Mouse (Mus musculus): ENCODE data around the gene Gm21762. TPM values are rescaled to one million over a fixed set of nuclear protein-coding genes. Genes with fewer than 3 reads are reported as not detected.
A peak's percentile ranks its signal among the peaks of the same experiment; 100 is the strongest.
"Not testable (repeated sequence)": the region's sequence is repeated elsewhere in the genome, so short reads cannot be mapped to it uniquely, and the experiment has no call there.

The Gm21762 gene
- polyA plus RNA-seq, 1 experiment from 2014 or later, result not detected

- H3K27me3 ChIP-seq (ENCODE audit: control insufficient read depth, insufficient read depth, low read length); H3K9ac ChIP-seq (ENCODE audit: low read length); H3K4me3 ChIP-seq (ENCODE audit: low read depth, low read length); H3K4me2 ChIP-seq (replicated peaks; ENCODE audit: low read depth); ATAC-seq (ENCODE audit: low FRiP score, low TSS enrichment); H3K4me1 ChIP-seq (replicated peaks; ENCODE audit: control insufficient read depth, insufficient read depth); H3K36me3 ChIP-seq (ENCODE audit: control insufficient read depth, insufficient read depth, low read length); H3K27ac ChIP-seq (replicated peaks); H3K9me3 ChIP-seq (ENCODE audit: control insufficient read depth, low read length); DNase-seq (ENCODE audit: low spot score): not testable (repeated sequence)
- WGBS, result 74% methylated on average over 13 of the region's 25 CpGs
- TF ChIP-seq CTCF (IDR thresholded peaks at IDR 0.05; ENCODE audit: low read depth), result 0 out of 2 replicates have a peak, but pooled peaks have one; percentile 5
These were observed 16.8 kb upstream of the Gm21762 start for GRCm38 (mm10) chr13:120232447-120233049.

- H3K4me1 ChIP-seq (replicated peaks; ENCODE audit: control insufficient read depth, insufficient read depth); H3K27ac ChIP-seq (replicated peaks); H3K27me3 ChIP-seq (ENCODE audit: control insufficient read depth, insufficient read depth, low read length); H3K4me3 ChIP-seq (ENCODE audit: low read depth, low read length); H3K9me3 ChIP-seq (ENCODE audit: control insufficient read depth, low read length); DNase-seq (ENCODE audit: low spot score); H3K4me2 ChIP-seq (replicated peaks; ENCODE audit: low read depth); H3K36me3 ChIP-seq (ENCODE audit: control insufficient read depth, insufficient read depth, low read length); H3K9ac ChIP-seq (ENCODE audit: low read length): not testable (repeated sequence)
- 0 out of 2 replicates have a peak, but pooled peaks have one; percentile 47 for ATAC-seq (ENCODE audit: low FRiP score, low TSS enrichment)
- WGBS, result 95% methylated on average over 16 of the region's 17 CpGs
These were observed 16.1 kb upstream of the Gm21762 start for GRCm38 (mm10) chr13:120231798-120232197.

- H3K27ac ChIP-seq (replicated peaks); H3K9me3 ChIP-seq (ENCODE audit: control insufficient read depth, low read length); ATAC-seq (ENCODE audit: low FRiP score, low TSS enrichment); DNase-seq (ENCODE audit: low spot score); H3K27me3 ChIP-seq (ENCODE audit: control insufficient read depth, insufficient read depth, low read length); H3K4me3 ChIP-seq (ENCODE audit: low read depth, low read length); H3K4me2 ChIP-seq (replicated peaks; ENCODE audit: low read depth); H3K9ac ChIP-seq (ENCODE audit: low read length); H3K36me3 ChIP-seq (ENCODE audit: control insufficient read depth, insufficient read depth, low read length); H3K4me1 ChIP-seq (replicated peaks; ENCODE audit: control insufficient read depth, insufficient read depth): not testable (repeated sequence)
- WGBS, result 94% methylated on average over 16 of the region's 25 CpGs
These were observed 7.4 kb upstream of the Gm21762 start for GRCm38 (mm10) chr13:120223012-120223659.

DNA sequence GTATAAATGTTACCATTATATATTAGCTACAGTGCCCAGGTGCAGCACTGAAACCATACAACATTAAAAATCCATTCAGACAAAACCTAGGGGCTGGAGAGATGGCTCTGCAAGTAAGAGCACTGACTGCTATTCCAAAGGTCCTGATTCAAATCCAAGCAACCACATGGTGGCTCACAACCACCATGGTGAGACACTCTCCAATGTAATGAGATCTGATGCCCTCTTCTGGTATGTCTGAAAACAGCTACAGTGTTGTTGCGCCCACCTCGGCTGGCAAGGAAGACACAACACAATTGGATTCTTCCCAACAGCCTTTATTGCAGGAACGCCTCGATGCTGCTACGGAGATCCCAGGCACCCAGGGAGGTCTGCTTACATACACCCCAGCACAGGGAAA is 5.2 kb upstream of the Gm21762 start:
- H3K27me3 ChIP-seq (ENCODE audit: control insufficient read depth, insufficient read depth, low read length); H3K9ac ChIP-seq (ENCODE audit: low read length); H3K27ac ChIP-seq (replicated peaks); ATAC-seq (ENCODE audit: low FRiP score, low TSS enrichment); H3K9me3 ChIP-seq (ENCODE audit: control insufficient read depth, low read length); DNase-seq (ENCODE audit: low spot score); H3K4me2 ChIP-seq (replicated peaks; ENCODE audit: low read depth); H3K4me1 ChIP-seq (replicated peaks; ENCODE audit: control insufficient read depth, insufficient read depth); H3K4me3 ChIP-seq (ENCODE audit: low read depth, low read length); H3K36me3 ChIP-seq (ENCODE audit: control insufficient read depth, insufficient read depth, low read length): not testable (repeated sequence)
- WGBS, result 77% methylated on average over 5 of the region's 5 CpGs

DNA sequence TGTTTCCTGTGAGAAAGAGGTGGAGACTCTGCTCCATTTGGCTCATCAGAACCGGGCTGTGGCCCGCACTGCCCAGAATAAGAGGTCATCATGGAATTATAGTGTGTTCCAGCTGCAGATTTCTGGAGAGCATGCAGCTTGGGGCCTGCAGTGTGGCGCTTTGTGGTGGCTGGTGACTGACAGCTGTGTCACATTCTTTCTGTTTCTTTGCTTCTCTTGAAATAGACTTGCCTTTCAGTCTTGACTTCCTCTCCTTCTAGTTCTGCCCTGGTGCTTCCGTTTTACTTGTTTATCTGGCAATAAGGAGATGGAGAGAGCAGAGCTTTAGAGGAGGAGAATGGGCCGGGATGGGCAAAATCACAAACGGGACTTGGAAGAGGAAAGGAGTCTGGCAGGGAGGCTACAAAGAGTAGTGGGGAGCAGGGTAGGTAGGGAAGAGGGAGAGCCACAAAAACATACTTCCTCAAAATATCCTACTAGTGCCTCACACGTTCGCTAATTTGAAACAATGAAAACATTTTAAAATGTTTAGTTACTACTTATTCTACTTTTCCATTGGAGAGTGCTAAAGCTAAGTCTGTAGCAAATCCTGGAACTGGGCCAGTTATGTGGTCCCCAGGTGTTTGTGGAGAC is 19.4 kb downstream of the Gm21762 start:
- H3K36me3 ChIP-seq (ENCODE audit: control insufficient read depth, insufficient read depth, low read length); H3K4me3 ChIP-seq (ENCODE audit: low read depth, low read length); H3K9ac ChIP-seq (ENCODE audit: low read length); H3K4me2 ChIP-seq (replicated peaks; ENCODE audit: low read depth); DNase-seq (ENCODE audit: low spot score); ATAC-seq (ENCODE audit: low FRiP score, low TSS enrichment); H3K9me3 ChIP-seq (ENCODE audit: control insufficient read depth, low read length); H3K4me1 ChIP-seq (replicated peaks; ENCODE audit: control insufficient read depth, insufficient read depth); H3K27me3 ChIP-seq (ENCODE audit: control insufficient read depth, insufficient read depth, low read length); H3K27ac ChIP-seq (replicated peaks): not testable (repeated sequence)
- WGBS, result 67% methylated on average over 7 of the region's 8 CpGs

GRCm38 (mm10) chr13:120172133-120172532 is 43.6 kb downstream of the Gm21762 start, which contains the start of gene Gm21818:
TSS of gene Gm21818 (plus strand) at chr13:120172433.
- WGBS, result 82% methylated on average over 4 of the region's 4 CpGs
- H3K4me3 ChIP-seq (ENCODE audit: low read depth, low read length); H3K4me2 ChIP-seq (replicated peaks; ENCODE audit: low read depth); DNase-seq (ENCODE audit: low spot score); H3K9ac ChIP-seq (ENCODE audit: low read length); ATAC-seq (ENCODE audit: low FRiP score, low TSS enrichment); H3K36me3 ChIP-seq (ENCODE audit: control insufficient read depth, insufficient read depth, low read length); H3K27me3 ChIP-seq (ENCODE audit: control insufficient read depth, insufficient read depth, low read length); H3K4me1 ChIP-seq (replicated peaks; ENCODE audit: control insufficient read depth, insufficient read depth); H3K9me3 ChIP-seq (ENCODE audit: control insufficient read depth, low read length); H3K27ac ChIP-seq (replicated peaks): not testable (repeated sequence)

- not testable (repeated sequence) for H3K36me3 ChIP-seq (ENCODE audit: control insufficient read depth, insufficient read depth, low read length); H3K27me3 ChIP-seq (ENCODE audit: control insufficient read depth, insufficient read depth, low read length); ATAC-seq (ENCODE audit: low FRiP score, low TSS enrichment); H3K27ac ChIP-seq (replicated peaks); H3K9me3 ChIP-seq (ENCODE audit: control insufficient read depth, low read length); H3K4me2 ChIP-seq (replicated peaks; ENCODE audit: low read depth); H3K9ac ChIP-seq (ENCODE audit: low read length); H3K4me3 ChIP-seq (ENCODE audit: low read depth, low read length); DNase-seq (ENCODE audit: low spot score); H3K4me1 ChIP-seq (replicated peaks; ENCODE audit: control insufficient read depth, insufficient read depth)
- WGBS, result 58% methylated on average over 5 of the region's 5 CpGs
These were observed 47.4 kb downstream of the Gm21762 start for GRCm38 (mm10) chr13:120168301-120168700.

All from stomach, postnatal 0 days (tissue).